Mouse (Mus musculus) erythroid progenitor cell, adult 5-6 weeks (primary cell): ENCODE results near the gene Mad1l1. TPM values are rescaled to one million over a fixed set of nuclear protein-coding genes. Genes with fewer than 3 reads are reported as not detected.
A peak's percentile ranks its signal among the peaks of the same experiment; 100 is the strongest.
"Not testable (repeated sequence)": the region's sequence is repeated elsewhere in the genome, so short reads cannot be mapped to it uniquely, and the experiment has no call there.

Experiments used
- ATAC-seq: replicated peaks from 2 replicates; pipeline ENCODE4 v1.8.0; 2016; ENCODE audit warnings: moderate number of reproducible peaks, mild to moderate bottlenecking, moderate TSS enrichment, inconsistent platforms; ENCODE audit not compliant: poor library complexity, low FRiP score, severe bottlenecking
- total RNA-seq, 2 experiments: library from RNA; stranded (forward) in 1 of 2; stranded (reverse) in 1 of 2; fragments of 150-400 nt in 1 of 2; fragments of 186-747, 209-891 nt in 1 of 2; gene quantifications; 2 replicates each; pipeline versions ENCODE4 v1.2.3 to v1.2.4; 2015 to 2017; ENCODE audit warnings: low replicate concordance in 2 of 2

Gene Mad1l1
- total RNA-seq, 2 experiments from 2014 or later = 29.3 to 113 TPM

- not testable (repeated sequence) for ATAC-seq
Measured at GRCm38 (mm10) chr5:139998321-139998720, 323.0 kb downstream of the Mad1l1 start.

DNA sequence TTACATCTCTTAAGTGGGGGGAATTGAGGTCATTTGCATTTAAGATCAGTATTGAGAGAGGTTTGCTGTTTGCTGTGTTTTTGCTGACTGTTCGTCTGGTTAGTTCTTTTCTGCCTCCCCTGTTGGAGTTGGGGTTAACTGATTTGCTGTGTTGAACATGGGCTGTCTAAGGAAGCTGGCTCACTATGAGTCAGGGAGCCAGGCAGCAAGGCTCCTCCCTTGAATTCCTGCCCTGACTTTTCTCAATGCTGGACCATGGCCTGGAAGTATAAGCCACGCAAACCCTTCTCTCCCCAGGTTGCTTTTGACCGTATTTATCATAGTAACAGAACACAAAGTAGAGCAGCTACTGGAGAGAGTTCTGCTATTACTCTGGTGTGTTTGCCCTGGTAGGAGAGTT lies 329.8 kb downstream of the Mad1l1 start:
- ATAC-seq = no peak

- no peak for ATAC-seq
Measured at GRCm38 (mm10) chr5:139985073-139985746, 336.1 kb downstream of the Mad1l1 start.

DNA sequence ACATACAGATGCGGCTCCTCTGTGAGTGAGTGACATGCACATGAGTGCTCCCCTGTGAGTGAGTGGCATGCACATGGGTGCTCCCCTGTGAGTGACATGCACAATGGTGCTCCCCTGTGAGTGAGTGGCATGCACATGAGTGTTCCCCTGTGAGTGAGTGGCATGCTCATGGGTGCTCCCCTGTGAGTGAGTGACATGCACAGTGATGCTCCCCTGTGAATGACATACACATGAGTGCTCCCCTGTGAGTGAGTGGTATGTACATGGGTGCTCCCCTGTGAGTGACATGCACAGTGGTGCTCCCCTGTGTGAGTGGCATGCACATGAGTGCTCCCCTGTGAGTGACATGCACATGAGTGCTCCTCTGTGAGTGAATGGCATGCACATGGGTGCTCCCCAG lies 339.4 kb downstream of the Mad1l1 start:
- no peak for ATAC-seq

DNA sequence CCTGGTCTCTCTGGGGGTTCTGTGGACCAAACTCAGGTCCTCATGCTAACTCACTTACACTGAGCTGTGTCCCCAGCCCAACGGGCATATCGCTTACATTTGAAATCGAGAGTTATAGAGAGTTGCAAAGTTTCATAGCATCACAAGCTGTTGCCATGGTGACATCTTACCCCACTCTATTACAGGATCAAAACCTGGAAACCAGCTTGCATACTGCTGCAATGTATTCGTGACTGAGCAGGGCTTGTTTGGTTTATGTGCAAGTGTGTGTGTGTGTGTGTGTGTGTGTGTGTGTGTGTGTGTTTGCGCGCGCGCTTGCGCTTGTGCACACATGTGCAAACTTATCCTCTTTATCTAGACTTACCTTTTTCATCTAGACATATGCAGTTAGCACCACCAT lies 342.0 kb downstream of the Mad1l1 start:
- ATAC-seq = no peak

DNA sequence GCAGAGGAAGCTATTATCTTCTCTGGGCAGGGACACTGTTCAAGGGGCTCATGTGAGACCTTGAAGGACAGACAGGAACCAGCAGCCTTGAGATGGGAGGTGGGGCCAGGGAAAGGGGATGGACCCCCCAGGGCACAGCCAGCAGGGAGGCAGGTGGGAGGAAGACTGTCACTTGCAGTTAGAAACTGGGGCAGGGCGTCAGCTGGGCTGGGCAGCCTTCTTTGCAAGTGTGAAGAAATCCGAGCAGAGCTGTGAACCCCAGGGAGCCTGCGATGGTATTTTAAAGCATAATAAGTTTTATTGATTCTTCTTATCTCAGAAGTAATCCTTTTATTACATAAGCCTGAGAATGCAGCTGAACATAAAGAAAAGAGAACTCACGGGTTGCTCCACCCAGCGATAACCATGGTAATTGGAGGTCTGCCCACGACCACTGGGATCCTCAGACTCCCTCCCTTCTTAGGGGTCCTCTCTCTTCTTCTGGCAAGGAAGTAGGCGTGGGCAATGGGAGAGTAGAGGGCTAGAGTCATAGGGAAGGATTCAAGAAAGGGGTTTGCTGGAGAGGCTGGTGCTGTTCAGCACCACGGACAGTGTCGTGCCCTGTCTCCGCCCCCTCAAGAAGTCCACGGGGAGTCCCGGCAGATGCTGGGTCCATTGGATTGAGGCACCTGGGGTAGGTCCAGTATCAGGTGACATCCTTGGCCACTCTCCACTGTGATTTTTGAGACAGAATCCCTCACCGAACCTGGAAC lies 342.7 kb downstream of the Mad1l1 start:
- no peak for ATAC-seq

DNA sequence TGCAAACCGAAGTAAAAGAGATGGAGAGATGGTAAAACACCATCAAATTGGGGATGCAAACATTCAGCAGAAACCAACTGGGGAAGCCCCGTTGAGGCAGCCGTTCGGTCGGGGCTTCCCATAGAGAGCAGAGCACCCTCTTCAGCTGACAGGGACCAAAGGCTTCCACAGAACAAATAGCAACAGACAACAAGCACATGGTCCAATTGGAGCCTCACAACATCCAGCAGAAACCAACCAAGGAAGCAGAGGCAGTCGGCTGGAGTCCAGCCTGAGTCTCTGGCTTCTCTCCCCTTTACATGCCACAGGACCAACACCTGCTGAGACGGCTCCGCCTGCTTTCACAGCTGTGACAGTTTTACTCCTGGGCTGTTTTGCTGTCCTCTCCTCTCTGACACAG lies 343.9 kb downstream of the Mad1l1 start:
- ATAC-seq = no peak

DNA sequence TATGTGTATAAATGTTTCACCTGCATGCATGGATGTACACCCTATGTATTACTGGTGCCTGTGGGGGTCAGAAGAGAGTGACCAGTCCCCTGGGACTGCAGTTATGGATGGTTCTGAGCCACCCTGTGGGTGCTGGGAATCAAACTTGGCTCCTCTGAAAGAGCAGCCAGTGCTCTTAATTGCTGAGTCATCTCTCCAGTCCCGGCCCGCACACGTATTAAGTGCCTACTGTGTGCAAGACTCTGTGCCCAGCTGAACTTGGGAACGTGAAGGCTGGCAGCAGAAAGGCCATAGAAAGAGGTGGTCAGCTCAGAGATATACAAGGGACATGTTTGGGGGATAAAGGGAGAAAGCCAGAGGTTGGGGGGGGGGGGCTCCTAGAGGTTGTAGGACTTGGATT lies 344.8 kb downstream of the Mad1l1 start:
- no peak for ATAC-seq

DNA sequence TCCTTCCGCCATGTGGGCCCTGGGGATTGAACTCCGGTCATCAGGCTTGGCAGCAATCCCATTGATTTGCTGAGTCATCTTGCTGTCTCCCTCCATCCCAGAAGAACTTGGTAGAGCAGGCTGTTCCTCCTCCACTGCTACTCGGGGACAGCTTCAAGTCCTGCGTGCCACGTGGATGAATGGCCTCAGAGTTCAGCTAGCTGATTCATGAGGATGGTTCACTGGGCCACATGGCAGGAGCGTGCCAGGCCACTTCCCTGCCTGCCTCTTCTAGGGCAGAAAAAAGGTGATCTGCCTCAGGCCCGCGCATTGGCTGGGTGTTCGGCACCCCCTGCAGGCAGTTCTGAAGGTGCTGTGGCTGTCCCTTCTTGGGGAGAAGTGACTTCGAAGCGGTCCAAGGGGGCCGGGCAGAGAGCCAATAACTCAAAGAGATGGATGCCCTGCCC lies 351.1 kb downstream of the Mad1l1 start:
- ATAC-seq = peak; percentile 56

DNA sequence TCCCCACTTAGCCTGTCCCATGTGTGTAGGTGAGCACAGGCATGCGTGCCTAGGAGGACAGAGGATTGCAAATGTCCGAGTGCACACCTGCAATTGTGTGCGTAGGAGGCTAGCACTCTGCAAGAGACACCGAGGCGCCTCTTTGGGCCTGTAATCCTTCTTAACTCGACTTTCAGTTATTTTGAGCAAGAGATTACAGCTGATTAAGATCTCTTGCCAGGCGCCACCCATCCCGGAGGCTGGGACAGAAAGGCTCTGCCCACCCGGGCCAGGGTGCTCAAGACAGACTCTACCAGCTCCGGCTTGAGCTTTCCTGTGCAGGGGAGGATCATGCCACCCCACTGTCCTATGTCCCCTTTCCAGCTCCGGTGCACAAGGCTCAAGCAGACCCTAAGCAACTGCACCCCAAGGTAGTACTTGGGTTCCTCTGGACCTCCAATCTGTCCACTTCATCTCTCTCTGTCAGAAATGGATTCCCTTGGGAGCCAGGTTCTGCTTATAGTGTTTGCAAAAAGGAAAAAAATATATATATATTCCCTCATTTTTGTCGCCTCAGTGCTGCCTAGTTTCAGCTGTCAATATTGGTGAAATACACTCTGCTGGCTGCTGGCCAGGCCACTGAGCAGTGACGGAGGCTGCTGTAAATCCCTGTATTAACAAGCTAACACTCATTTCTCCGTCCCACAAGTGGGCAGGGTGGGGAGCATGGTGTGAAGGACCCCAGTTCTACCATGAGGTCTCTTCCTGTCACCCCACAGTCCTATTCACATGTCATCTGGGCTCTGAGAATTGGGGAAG lies 352.0 kb downstream of the Mad1l1 start:
- ATAC-seq = no peak

DNA sequence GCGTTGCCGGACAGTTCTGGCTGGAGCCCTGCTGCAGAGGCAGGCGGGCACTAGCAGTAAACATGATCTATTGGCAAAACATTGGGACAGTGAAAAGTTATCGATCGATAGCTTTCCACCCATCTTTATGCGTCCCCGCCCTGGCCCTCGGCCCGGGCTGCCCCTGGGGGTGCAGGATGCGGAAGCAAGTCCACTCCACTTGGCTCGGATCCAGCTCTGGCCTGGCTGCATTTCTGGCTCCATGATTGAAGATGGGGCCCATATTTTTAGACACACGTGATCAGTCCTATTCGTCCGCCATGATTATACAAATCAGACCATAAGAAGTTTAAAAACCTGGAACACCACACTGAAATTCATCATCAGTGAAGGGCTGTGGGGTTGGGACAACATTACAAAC lies 355.8 kb downstream of the Mad1l1 start:
- no peak for ATAC-seq

GRCm38 (mm10) chr5:139964391-139964790 lies 357.0 kb downstream of the Mad1l1 start:
- no peak for ATAC-seq

- no peak for ATAC-seq
Measured at GRCm38 (mm10) chr5:139959741-139960140, 361.6 kb downstream of the Mad1l1 start.

Other genes with a start within 250 kb of the Mad1l1 start
- gene Nudt1, start 104 bp upstream of the Mad1l1 start, total RNA-seq (2015; ENCODE audit: low replicate concordance) = 11.5 and 14.7 TPM in 2 replicates
- gene Nudt1, start 104 bp upstream of the Mad1l1 start, total RNA-seq (2017; ENCODE audit: low replicate concordance) = 7.1 and 10.1 TPM in 2 replicates
- 3.6 TPM in 1 of 2 replicates, not detected in the other for gene Mrm2, start 10.3 kb upstream of the Mad1l1 start, total RNA-seq (2015; ENCODE audit: low replicate concordance)
- gene Mrm2, start 10.3 kb upstream of the Mad1l1 start, total RNA-seq (2017; ENCODE audit: low replicate concordance) = 1.4 and 2.4 TPM in 2 replicates
- gene Snx8, start 67.7 kb upstream of the Mad1l1 start, total RNA-seq (2015; ENCODE audit: low replicate concordance) = 0.84 and 1.1 TPM in 2 replicates
- gene Snx8, start 67.7 kb upstream of the Mad1l1 start, total RNA-seq (2017; ENCODE audit: low replicate concordance) = 1.0 TPM in 1 of 2 replicates, not detected in the other
- gene Eif3b, start 97.8 kb upstream of the Mad1l1 start, total RNA-seq (2015; ENCODE audit: low replicate concordance) = 44.7 and 110 TPM in 2 replicates
- 43.6 and 66.2 TPM in 2 replicates for gene Eif3b, start 97.8 kb upstream of the Mad1l1 start, total RNA-seq (2017; ENCODE audit: low replicate concordance)
- gene Gm4869, start 124.1 kb upstream of the Mad1l1 start, total RNA-seq (2015; ENCODE audit: low replicate concordance) = not detected in 2 replicates
- not detected in 2 replicates for gene Gm4869, start 124.1 kb upstream of the Mad1l1 start, total RNA-seq (2017; ENCODE audit: low replicate concordance)
- gene Chst12, start 184.0 kb upstream of the Mad1l1 start, total RNA-seq (2015; ENCODE audit: low replicate concordance) = 9.2 and 12.3 TPM in 2 replicates
- 11.4 and 11.7 TPM in 2 replicates for gene Chst12, start 184.0 kb upstream of the Mad1l1 start, total RNA-seq (2017; ENCODE audit: low replicate concordance)
- gene Grifin, start 243.5 kb upstream of the Mad1l1 start, total RNA-seq (2015; ENCODE audit: low replicate concordance) = not detected in 2 replicates
- not detected in 2 replicates for gene Grifin, start 243.5 kb upstream of the Mad1l1 start, total RNA-seq (2017; ENCODE audit: low replicate concordance)